Mouse (Mus musculus): ENCODE measurements around the gene Asah2. TPM values are rescaled to one million over a fixed set of nuclear protein-coding genes. Genes with fewer than 3 reads are reported as not detected.
"Not testable (repeated sequence)": the region's sequence is repeated elsewhere in the genome, so short reads cannot be mapped to it uniquely, and the experiment has no call there.

The Asah2 gene
- total and polyA plus RNA-seq, 2 experiments from 2014 or later, result 0.85 to 3.9 TPM

GRCm38 (mm10) chr19:32137904-32138303 is 29.9 kb upstream of the Asah2 start:
- DNase-seq (ENCODE audit: low spot score) (no peak), ATAC-seq (no peak)
- Histone ChIP-seq H3K4me2 (ENCODE audit: low read depth, low read length) (no peak overlapping the region), H3K4me1 (ENCODE audit: insufficient read depth, low read length) (0 out of 2 replicates have a peak, but pooled peaks cover 5% of the 10 kb centered on the region), H3K27me3 (ENCODE audit: insufficient read depth, low read length) (no peaks in the 10 kb centered on the region), H3K9me3 (ENCODE audit: low read length) (no peaks in the 10 kb centered on the region), H3K36me3 (ENCODE audit: insufficient read depth, low read length) (no peaks in the 10 kb centered on the region; the same call in 1 of the 2 replicates), H3K9ac (replicated peaks; ENCODE audit: low read length) (no peak overlapping the region), H3K4me3 (ENCODE audit: low read length) (no peak overlapping the region), H3K27ac (no peak overlapping the region)
- no peak for TF ChIP-seq CTCF (IDR thresholded peaks at IDR 0.05; ENCODE audit: low read depth)
- 80% methylated on average over 5 of the region's 5 CpGs for WGBS

- ATAC-seq (peak; percentile 49), DNase-seq (ENCODE audit: low spot score) (peak; percentile 49)
- H3K4me3 ChIP-seq (ENCODE audit: low read length), result no peak overlapping the region
- no peak overlapping the region for H3K9ac ChIP-seq (replicated peaks; ENCODE audit: low read length)
- 40% methylated on average over 4 of the region's 4 CpGs for WGBS
- no peak overlapping the region for H3K27ac ChIP-seq
- TF ChIP-seq CTCF (IDR thresholded peaks at IDR 0.05; ENCODE audit: low read depth), result no peak
- no peaks in the 10 kb centered on the region for H3K27me3 ChIP-seq (ENCODE audit: insufficient read depth, low read length)
- H3K4me1 ChIP-seq (ENCODE audit: insufficient read depth, low read length), result 0 out of 2 replicates have a peak, but pooled peaks cover 5% of the 10 kb centered on the region
- no peak overlapping the region for H3K4me2 ChIP-seq (ENCODE audit: low read depth, low read length)
- no peaks in the 10 kb centered on the region for H3K9me3 ChIP-seq (ENCODE audit: low read length)
- H3K36me3 ChIP-seq (ENCODE audit: insufficient read depth, low read length), result no peaks in the 10 kb centered on the region; the same call in 1 of the 2 replicates
Measured at GRCm38 (mm10) chr19:32136888-32137625, 29.0 kb upstream of the Asah2 start.

- DNase-seq (ENCODE audit: low spot score); H3K4me2 ChIP-seq (ENCODE audit: low read depth, low read length): not testable (repeated sequence)
- WGBS, result 89% methylated on average over 14 of the region's 17 CpGs
Measured at GRCm38 (mm10) chr19:32131707-32132488, 23.9 kb upstream of the Asah2 start.

GRCm38 (mm10) chr19:32129281-32129680 is 21.3 kb upstream of the Asah2 start:
- ATAC-seq, result no peak
- H3K9ac ChIP-seq (replicated peaks; ENCODE audit: low read length), result no peak overlapping the region
- no peaks in the 10 kb centered on the region for H3K9me3 ChIP-seq (ENCODE audit: low read length)
- no peak overlapping the region for H3K27ac ChIP-seq
- H3K4me3 ChIP-seq (ENCODE audit: low read length), result no peak overlapping the region
- H3K36me3 ChIP-seq (ENCODE audit: insufficient read depth, low read length), result no peaks in the 10 kb centered on the region
- 94% methylated on average over 8 of the region's 8 CpGs for WGBS
- H3K4me2 ChIP-seq (ENCODE audit: low read depth, low read length), result no peak overlapping the region
- no peaks in the 10 kb centered on the region for H3K27me3 ChIP-seq (ENCODE audit: insufficient read depth, low read length)
- TF ChIP-seq CTCF (IDR thresholded peaks at IDR 0.05; ENCODE audit: low read depth), result no peak
- no peaks in the 10 kb centered on the region for H3K4me1 ChIP-seq (ENCODE audit: insufficient read depth, low read length)
- no peak for DNase-seq (ENCODE audit: low spot score)

More at GRCm38 (mm10) chr19:32131707-32132488, 23.9 kb upstream of the Asah2 start:
- H3K27ac ChIP-seq; H3K9me3 ChIP-seq (ENCODE audit: low read length); H3K36me3 ChIP-seq (ENCODE audit: insufficient read depth, low read length); H3K27me3 ChIP-seq (ENCODE audit: insufficient read depth, low read length); H3K4me3 ChIP-seq (ENCODE audit: low read length); H3K9ac ChIP-seq (replicated peaks; ENCODE audit: low read length); H3K4me1 ChIP-seq (ENCODE audit: insufficient read depth, low read length): not testable (repeated sequence)
- ATAC-seq, result peak; percentile 57; the same call in 1 of the 2 replicates

- no peak overlapping the region for H3K27ac ChIP-seq
- no peaks in the 10 kb centered on the region for H3K4me1 ChIP-seq (ENCODE audit: insufficient read depth, low read length)
- no peak overlapping the region for H3K4me2 ChIP-seq (ENCODE audit: low read depth, low read length)
- H3K4me3 ChIP-seq (ENCODE audit: low read length), result no peak overlapping the region
- ATAC-seq (peak; percentile 64; the same call in 1 of the 2 replicates), DNase-seq (ENCODE audit: low spot score) (no peak)
- H3K27me3 ChIP-seq (ENCODE audit: insufficient read depth, low read length), result no peaks in the 10 kb centered on the region
- 78% methylated on average over 10 of the region's 10 CpGs for WGBS
- no peaks in the 10 kb centered on the region for H3K36me3 ChIP-seq (ENCODE audit: insufficient read depth, low read length)
- H3K9ac ChIP-seq (replicated peaks; ENCODE audit: low read length), result no peak overlapping the region
- H3K9me3 ChIP-seq (ENCODE audit: low read length), result no peaks in the 10 kb centered on the region
- peak; percentile 54 for TF ChIP-seq CTCF (IDR thresholded peaks at IDR 0.05; ENCODE audit: low read depth)
Measured at GRCm38 (mm10) chr19:32127180-32127850, 19.3 kb upstream of the Asah2 start.

- no peaks in the 10 kb centered on the region for H3K9me3 ChIP-seq (ENCODE audit: low read length)
- H3K4me1 ChIP-seq (ENCODE audit: insufficient read depth, low read length), result no peaks in the 10 kb centered on the region
- no peak overlapping the region for H3K27ac ChIP-seq
- no peak overlapping the region for H3K4me2 ChIP-seq (ENCODE audit: low read depth, low read length)
- 92% methylated on average over 9 of the region's 9 CpGs for WGBS
- H3K4me3 ChIP-seq (ENCODE audit: low read length), result no peak overlapping the region
- no peak overlapping the region for H3K9ac ChIP-seq (replicated peaks; ENCODE audit: low read length)
- no peak for TF ChIP-seq CTCF (IDR thresholded peaks at IDR 0.05; ENCODE audit: low read depth)
- no peaks in the 10 kb centered on the region for H3K27me3 ChIP-seq (ENCODE audit: insufficient read depth, low read length)
- H3K36me3 ChIP-seq (ENCODE audit: insufficient read depth, low read length), result no peaks in the 10 kb centered on the region
- DNase-seq (ENCODE audit: low spot score) (no peak), ATAC-seq (no peak)
Measured at GRCm38 (mm10) chr19:32124155-32124554, 16.1 kb upstream of the Asah2 start.

Data from hindbrain, postnatal 0 days (tissue).